Mouse (Mus musculus): ENCODE measurements around the gene Atp8a2. TPM values are rescaled to one million over a fixed set of nuclear protein-coding genes. Genes with fewer than 3 reads are reported as not detected.
"Not testable (repeated sequence)": the region's sequence is repeated elsewhere in the genome, so short reads cannot be mapped to it uniquely, and the experiment has no call there.

Atp8a2 gene
- polyA plus RNA-seq, 1 experiment from 2014 or later, result 36.6 TPM

- not testable (repeated sequence) for H3K36me3 ChIP-seq; H3K9me3 ChIP-seq; H3K9ac ChIP-seq; H3K4me3 ChIP-seq; ATAC-seq (ENCODE audit: low read depth); H3K4me1 ChIP-seq (replicated peaks); H3K27me3 ChIP-seq; H3K27ac ChIP-seq (replicated peaks); H3K4me2 ChIP-seq
- WGBS, result 87% methylated on average over 2 of the region's 2 CpGs
Observed at GRCm38 (mm10) chr14:59810316-59810715, 386.7 kb downstream of the Atp8a2 start.

GRCm38 (mm10) chr14:59809790-59810189, 387.2 kb downstream of the Atp8a2 start:
- no peak for ATAC-seq (ENCODE audit: low read depth)
- H3K9ac ChIP-seq, result no peak overlapping the region
- H3K36me3 ChIP-seq, result no peaks in the 10 kb centered on the region
- H3K9me3 ChIP-seq, result no peaks in the 10 kb centered on the region
- no peak overlapping the region for H3K4me2 ChIP-seq
- 0 out of 2 replicates have a peak, but pooled peaks cover 6% of the 10 kb centered on the region for H3K4me1 ChIP-seq (replicated peaks)
- 35% methylated on average over 4 of the region's 4 CpGs for WGBS
- no peaks in the 10 kb centered on the region for H3K27me3 ChIP-seq
- H3K27ac ChIP-seq (replicated peaks), result no peak overlapping the region
- no peak overlapping the region for H3K4me3 ChIP-seq

GRCm38 (mm10) chr14:59807528-59808300, 389.3 kb downstream of the Atp8a2 start:
- WGBS, result 80% methylated on average over 7 of the region's 7 CpGs
- H3K36me3 ChIP-seq, result no peaks in the 10 kb centered on the region
- no peak for ATAC-seq (ENCODE audit: low read depth)
- no peak overlapping the region for H3K4me2 ChIP-seq
- H3K27me3 ChIP-seq, result no peaks in the 10 kb centered on the region
- no peak overlapping the region for H3K9ac ChIP-seq
- H3K4me3 ChIP-seq, result no peak overlapping the region
- 0 out of 2 replicates have a peak, but pooled peaks cover 6% of the 10 kb centered on the region for H3K9me3 ChIP-seq
- 0 out of 2 replicates have a peak, but pooled peaks cover 6% of the 10 kb centered on the region for H3K4me1 ChIP-seq (replicated peaks)
- no peak overlapping the region for H3K27ac ChIP-seq (replicated peaks)

GRCm38 (mm10) chr14:59806910-59807309, 390.1 kb downstream of the Atp8a2 start:
- Histone ChIP-seq H3K4me2 (no peak overlapping the region), H3K27me3 (no peaks in the 10 kb centered on the region), H3K27ac (replicated peaks) (no peak overlapping the region), H3K9me3 (0 out of 2 replicates have a peak, but pooled peaks cover 6% of the 10 kb centered on the region), H3K9ac (no peak overlapping the region), H3K36me3 (no peaks in the 10 kb centered on the region), H3K4me3 (no peak overlapping the region), H3K4me1 (replicated peaks) (0 out of 2 replicates have a peak, but pooled peaks cover 6% of the 10 kb centered on the region)
- WGBS, result 61% methylated on average over 4 of the region's 4 CpGs
- no peak for ATAC-seq (ENCODE audit: low read depth)

- Histone ChIP-seq H3K4me3 (no peak overlapping the region), H3K36me3 (no peaks in the 10 kb centered on the region), H3K9ac (no peak overlapping the region), H3K4me2 (no peak overlapping the region), H3K4me1 (replicated peaks) (0 out of 2 replicates have a peak, but pooled peaks cover 6% of the 10 kb centered on the region), H3K27ac (replicated peaks) (no peak overlapping the region), H3K27me3 (no peaks in the 10 kb centered on the region), H3K9me3 (0 out of 2 replicates have a peak, but pooled peaks cover 6% of the 10 kb centered on the region)
- WGBS, result 64% methylated on average over 4 of the region's 4 CpGs
- ATAC-seq (ENCODE audit: low read depth), result no peak
Observed at GRCm38 (mm10) chr14:59806159-59806558, 390.8 kb downstream of the Atp8a2 start.

GRCm38 (mm10) chr14:59805683-59806082, 391.3 kb downstream of the Atp8a2 start:
- H3K4me3 ChIP-seq, result no peak overlapping the region
- H3K9me3 ChIP-seq, result 0 out of 2 replicates have a peak, but pooled peaks cover 6% of the 10 kb centered on the region
- WGBS, result 80% methylated on average over 7 of the region's 7 CpGs
- 0 out of 2 replicates have a peak, but pooled peaks cover 6% of the 10 kb centered on the region for H3K4me1 ChIP-seq (replicated peaks)
- ATAC-seq (ENCODE audit: low read depth), result no peak
- no peak overlapping the region for H3K27ac ChIP-seq (replicated peaks)
- H3K9ac ChIP-seq, result no peak overlapping the region
- H3K4me2 ChIP-seq, result no peak overlapping the region
- H3K27me3 ChIP-seq, result no peaks in the 10 kb centered on the region
- H3K36me3 ChIP-seq, result no peaks in the 10 kb centered on the region

- 79% methylated on average over 8 of the region's 8 CpGs for WGBS
- H3K9ac ChIP-seq, result no peak overlapping the region
Observed at GRCm38 (mm10) chr14:59801961-59802599, 394.9 kb downstream of the Atp8a2 start.

GRCm38 (mm10) chr14:59799511-59799910, 397.5 kb downstream of the Atp8a2 start:
- Histone ChIP-seq H3K4me2 (no peak overlapping the region), H3K27me3 (no peaks in the 10 kb centered on the region), H3K4me3 (no peak overlapping the region), H3K36me3 (no peaks in the 10 kb centered on the region), H3K9me3 (0 out of 2 replicates have a peak, but pooled peaks cover 6% of the 10 kb centered on the region), H3K27ac (replicated peaks) (no peak overlapping the region), H3K4me1 (replicated peaks) (no peaks in the 10 kb centered on the region), H3K9ac (no peak overlapping the region)
- 84% methylated on average over 3 of the region's 3 CpGs for WGBS
- ATAC-seq (ENCODE audit: low read depth), result no peak

More at GRCm38 (mm10) chr14:59801961-59802599, 394.9 kb downstream of the Atp8a2 start:
- H3K9me3 ChIP-seq, result 0 out of 2 replicates have a peak, but pooled peaks cover 6% of the 10 kb centered on the region
- H3K36me3 ChIP-seq, result no peaks in the 10 kb centered on the region
- no peak overlapping the region for H3K4me3 ChIP-seq
- no peak overlapping the region for H3K27ac ChIP-seq (replicated peaks)
- no peaks in the 10 kb centered on the region for H3K4me1 ChIP-seq (replicated peaks)
- no peaks in the 10 kb centered on the region for H3K27me3 ChIP-seq
- no peak overlapping the region for H3K4me2 ChIP-seq
- no peak for ATAC-seq (ENCODE audit: low read depth)

GRCm38 (mm10) chr14:59793841-59794240, 403.1 kb downstream of the Atp8a2 start:
- no peaks in the 10 kb centered on the region for H3K4me1 ChIP-seq (replicated peaks)
- H3K9me3 ChIP-seq, result no peaks in the 10 kb centered on the region
- no peak for ATAC-seq (ENCODE audit: low read depth)
- H3K4me3 ChIP-seq, result no peak overlapping the region
- WGBS, result 28% methylated on average over 10 of the region's 10 CpGs
- no peak overlapping the region for H3K27ac ChIP-seq (replicated peaks)
- no peak overlapping the region for H3K9ac ChIP-seq
- no peaks in the 10 kb centered on the region for H3K36me3 ChIP-seq
- H3K27me3 ChIP-seq, result no peaks in the 10 kb centered on the region
- no peak overlapping the region for H3K4me2 ChIP-seq

- H3K36me3 ChIP-seq, result no peaks in the 10 kb centered on the region
- H3K27me3 ChIP-seq, result no peaks in the 10 kb centered on the region
- no peak overlapping the region for H3K9ac ChIP-seq
- ATAC-seq (ENCODE audit: low read depth), result no peak
- H3K4me2 ChIP-seq, result no peak overlapping the region
- WGBS, result 76% methylated on average over 11 of the region's 11 CpGs
- no peaks in the 10 kb centered on the region for H3K9me3 ChIP-seq
- H3K27ac ChIP-seq (replicated peaks), result no peak overlapping the region
- H3K4me1 ChIP-seq (replicated peaks), result no peaks in the 10 kb centered on the region
- no peak overlapping the region for H3K4me3 ChIP-seq
Observed at GRCm38 (mm10) chr14:59783348-59784341, 413.3 kb downstream of the Atp8a2 start.

GRCm38 (mm10) chr14:59780391-59780790, 416.6 kb downstream of the Atp8a2 start:
- Histone ChIP-seq H3K4me1 (replicated peaks) (no peaks in the 10 kb centered on the region), H3K36me3 (no peaks in the 10 kb centered on the region), H3K4me3 (no peak overlapping the region), H3K4me2 (no peak overlapping the region), H3K9ac (no peak overlapping the region), H3K9me3 (no peaks in the 10 kb centered on the region), H3K27me3 (no peaks in the 10 kb centered on the region), H3K27ac (replicated peaks) (no peak overlapping the region)
- 75% methylated on average over 9 of the region's 9 CpGs for WGBS
- ATAC-seq (ENCODE audit: low read depth), result no peak
